Mouse (Mus musculus): ENCODE measurements around the gene Kcnj10.

The Kcnj10 gene

DNA sequence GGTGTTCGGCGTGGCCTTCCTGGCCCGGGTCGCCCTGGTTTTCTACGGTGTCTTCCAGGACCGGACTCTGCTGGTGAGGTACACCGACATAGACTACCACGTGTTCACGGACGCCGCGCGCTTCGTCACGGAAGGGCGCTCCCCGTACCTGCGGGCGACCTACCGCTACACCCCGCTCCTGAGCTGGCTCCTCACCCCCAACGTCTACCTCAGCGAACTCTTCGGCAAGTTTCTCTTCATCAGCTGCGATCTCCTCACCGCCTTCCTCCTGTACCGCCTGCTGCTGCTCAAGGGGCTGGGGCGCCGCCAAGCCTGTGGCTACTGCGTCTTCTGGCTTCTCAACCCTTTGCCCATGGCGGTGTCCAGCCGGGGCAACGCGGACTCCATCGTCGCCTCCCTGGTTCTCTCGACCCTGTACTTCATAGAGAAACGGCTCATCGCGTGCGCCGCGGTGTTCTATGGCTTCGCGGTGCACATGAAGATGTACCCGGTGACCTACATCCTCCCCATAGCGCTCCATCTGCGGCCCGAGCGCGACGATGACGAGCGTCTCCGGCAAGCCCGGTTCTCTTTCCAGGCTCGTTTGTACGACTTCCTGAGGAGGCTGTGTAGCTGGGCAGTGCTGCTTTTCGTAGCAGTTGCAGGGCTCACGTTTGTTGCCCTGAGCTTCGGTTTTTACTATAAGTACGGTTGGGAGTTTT, 35.9 kb downstream of the Kcnj10 start:
- DNase-seq (ENCODE audit: low spot score in 2 of 2) = peak; percentile 40 to 54

DNA sequence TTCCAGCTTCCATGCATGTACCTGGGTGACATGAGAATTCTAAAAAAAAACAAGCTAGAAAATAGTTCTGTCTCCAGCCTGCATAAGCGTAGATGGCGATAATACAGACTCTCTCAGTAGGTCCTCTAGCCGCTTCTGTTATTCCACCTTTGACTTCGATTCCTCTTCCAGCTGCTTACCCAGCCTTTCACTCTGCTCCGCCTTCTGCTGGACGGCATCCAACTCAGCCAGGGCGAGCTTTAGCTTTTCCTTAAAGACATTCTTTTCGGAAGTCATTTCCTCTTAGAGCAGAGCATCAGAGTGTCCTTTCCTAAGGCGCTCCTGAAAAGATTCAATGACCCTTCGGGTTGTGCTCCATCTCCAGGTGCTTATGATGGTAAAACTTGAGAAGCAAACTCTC, 39.1 kb downstream of the Kcnj10 start:
- no peak for DNase-seq (ENCODE audit: low spot score in 2 of 2)

DNA sequence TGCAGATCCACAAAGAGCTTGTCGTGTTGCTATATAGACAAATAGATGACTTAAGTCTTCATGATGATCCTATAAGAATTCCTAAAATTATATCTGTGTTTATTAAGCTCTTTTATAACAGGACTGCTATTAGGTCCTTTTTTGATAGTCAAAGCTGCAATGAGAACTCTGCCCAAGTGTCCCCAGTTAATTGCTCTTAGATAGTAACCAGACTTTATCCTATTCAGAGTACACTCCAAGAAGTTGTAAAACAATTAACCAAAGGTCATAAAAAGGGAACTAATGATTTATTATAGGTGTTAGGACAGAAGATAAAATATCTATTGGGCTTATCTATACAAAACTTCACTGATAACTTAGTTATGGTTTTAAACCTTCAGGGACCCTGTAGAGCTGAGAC, 41.1 kb downstream of the Kcnj10 start:
- no peak for DNase-seq (ENCODE audit: low spot score in 2 of 2)

DNA sequence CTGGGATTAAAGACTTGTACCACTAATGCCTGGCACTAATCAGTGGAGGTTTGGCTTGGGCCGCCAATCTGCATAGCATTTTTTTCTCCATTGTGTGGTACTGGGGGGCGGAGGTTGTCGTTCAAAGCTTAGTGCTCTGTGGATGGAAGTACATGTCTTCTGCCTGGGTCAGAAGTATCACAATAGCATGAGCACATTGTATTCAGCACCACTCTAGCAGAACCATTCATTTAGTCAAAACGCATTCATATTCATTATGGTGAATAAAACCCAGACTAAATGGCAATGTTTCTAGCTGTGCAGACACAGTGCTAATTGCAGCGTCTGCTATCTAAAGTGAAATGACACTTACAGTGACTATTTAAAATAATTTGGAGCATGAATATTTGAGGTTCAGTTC, 46.2 kb downstream of the Kcnj10 start:
- DNase-seq (ENCODE audit: low spot score in 2 of 2) = no peak

DNA sequence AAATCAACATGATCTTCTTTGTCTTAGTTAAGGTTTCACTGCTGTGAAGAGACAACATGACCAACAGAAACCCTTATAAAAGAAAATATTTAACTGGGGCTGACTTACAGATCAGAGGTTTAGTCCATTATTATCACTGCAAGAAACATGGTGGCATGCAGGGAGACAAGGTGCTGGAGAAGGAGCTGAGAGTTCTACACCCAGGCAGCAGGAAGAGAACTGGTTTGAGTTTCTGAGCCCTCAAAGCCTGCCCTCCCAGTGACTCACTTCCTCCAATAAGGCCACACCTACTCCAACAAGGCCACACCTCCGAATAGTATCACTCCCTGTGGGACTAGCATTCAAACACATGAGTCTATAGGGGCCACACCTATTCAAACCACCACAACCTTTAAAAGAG, 49.8 kb downstream of the Kcnj10 start:
- DNase-seq (ENCODE audit: low spot score in 2 of 2) = no peak

DNA sequence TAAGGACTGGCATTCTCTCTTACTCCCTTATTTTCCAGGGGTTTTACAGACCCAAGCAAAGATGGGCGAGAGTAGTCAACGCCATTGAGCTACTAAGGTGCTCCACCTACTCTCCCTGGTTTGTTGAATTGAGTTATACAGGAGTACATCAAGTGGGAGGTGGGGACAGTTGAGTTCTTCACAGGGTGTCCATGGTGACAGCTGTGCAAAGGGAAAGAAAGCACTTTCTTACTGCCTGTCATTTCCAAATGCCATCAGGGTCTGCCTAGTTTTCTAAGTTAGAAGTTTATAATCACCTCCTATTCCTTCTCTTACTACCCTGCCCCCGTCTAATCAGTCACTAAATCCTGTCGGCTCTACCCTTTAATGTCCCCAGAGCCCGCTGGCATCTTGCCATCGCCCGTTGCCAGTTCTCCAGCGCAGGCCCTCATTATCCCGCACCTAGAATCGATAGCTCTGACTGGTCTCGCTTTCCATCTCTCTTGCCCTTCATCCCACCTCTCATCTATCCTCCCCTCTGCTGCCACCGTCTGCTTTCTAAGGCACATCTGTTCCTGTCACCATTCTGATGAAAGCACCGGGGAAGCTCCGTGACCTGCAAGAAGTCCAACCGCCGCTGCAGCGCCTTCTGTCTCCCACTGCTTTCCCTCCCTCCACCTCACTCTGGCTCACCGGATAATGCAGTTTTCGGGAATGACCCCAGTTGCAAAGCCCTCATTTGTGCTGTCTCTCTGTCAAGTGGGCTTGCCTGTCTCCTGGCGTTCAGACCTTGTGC, 51.0 kb downstream of the Kcnj10 start:
- DNase-seq (ENCODE audit: low spot score in 2 of 2) = peak in 1 of 2 experiments; percentile 45

DNA sequence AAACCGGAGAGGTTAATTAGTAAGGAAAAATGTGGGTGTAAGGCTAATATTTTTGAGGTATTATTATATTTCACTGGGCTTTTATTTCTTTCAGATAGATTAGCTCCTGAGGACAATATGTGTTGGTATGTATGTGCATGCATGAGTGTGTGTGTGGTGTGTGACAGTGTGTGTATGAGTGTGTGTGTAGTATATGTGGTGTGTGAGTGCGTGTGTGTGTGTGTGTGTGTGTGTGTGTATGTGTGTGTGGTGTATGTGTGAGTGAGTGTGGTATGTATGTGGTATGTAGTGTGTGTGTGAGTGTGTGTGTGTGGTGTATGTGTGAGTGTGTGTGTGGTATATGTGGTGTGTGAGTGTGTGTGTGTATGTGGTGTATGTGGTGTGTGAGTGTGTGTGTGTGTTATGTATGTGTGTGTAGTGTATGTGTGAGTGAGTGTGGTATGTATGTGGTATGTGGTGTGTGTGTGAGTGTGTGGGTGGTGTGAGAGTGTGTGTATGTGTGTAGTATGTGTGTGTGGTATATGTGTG, 51.7 kb downstream of the Kcnj10 start:
- no peak for DNase-seq (ENCODE audit: low spot score in 2 of 2)

DNA sequence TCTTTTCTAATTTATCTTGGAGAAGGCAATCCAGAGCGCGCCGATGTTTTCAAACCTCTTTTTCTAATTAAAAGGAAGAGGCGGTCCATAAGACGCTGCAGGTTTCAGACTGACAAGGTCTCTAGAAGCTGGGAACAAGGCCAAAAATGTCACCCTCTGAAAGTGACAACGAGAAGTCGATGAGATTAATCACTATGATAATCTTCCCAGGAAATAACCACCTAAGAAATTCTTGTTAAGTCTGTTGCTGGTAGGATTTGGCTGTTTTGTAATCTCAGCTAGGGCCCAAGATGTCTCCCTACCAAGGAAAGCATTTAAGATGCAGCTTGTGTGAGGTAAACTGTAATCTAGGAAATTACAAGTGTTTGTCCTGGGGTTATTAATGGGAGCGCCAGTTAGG, 52.7 kb downstream of the Kcnj10 start:
- no peak for DNase-seq (ENCODE audit: low spot score in 2 of 2)

DNA sequence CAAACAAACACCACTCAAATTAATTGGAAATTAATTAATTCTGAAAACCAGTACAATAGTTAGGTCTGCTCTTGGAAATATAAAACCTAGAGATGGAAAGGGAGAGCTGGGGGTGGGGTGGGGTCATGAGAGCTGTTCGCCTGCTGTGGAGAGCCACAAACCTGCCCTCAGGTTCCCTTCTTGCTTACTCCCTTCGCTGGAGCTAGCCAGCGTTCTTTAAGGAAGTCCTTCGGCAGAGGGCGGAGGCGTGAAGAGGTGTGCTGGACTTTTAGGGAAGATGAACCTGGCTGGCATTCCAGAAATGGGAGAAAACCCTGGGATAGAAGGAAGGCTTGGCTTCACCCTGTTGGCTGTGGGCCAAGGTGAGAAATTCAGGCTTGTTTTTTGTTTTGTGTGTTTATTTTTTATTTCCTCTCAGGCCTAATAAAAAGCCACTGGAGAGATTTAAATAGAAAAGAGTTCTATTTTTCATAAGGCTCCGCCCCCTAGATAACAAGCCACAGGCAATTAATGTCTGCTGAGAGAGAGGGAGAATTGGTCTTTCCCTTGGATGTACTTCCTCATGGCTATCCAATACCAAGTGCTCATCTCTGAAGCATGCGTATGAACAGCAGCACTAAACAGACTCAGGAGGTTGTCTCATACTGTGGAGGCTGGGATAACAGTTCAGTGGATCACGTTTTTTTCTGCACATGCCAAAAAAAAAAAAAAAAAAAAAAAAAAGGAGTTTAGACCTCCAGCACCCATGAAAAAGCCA, 56.2 kb downstream of the Kcnj10 start:
- no peak for DNase-seq (ENCODE audit: low spot score in 2 of 2)

DNA sequence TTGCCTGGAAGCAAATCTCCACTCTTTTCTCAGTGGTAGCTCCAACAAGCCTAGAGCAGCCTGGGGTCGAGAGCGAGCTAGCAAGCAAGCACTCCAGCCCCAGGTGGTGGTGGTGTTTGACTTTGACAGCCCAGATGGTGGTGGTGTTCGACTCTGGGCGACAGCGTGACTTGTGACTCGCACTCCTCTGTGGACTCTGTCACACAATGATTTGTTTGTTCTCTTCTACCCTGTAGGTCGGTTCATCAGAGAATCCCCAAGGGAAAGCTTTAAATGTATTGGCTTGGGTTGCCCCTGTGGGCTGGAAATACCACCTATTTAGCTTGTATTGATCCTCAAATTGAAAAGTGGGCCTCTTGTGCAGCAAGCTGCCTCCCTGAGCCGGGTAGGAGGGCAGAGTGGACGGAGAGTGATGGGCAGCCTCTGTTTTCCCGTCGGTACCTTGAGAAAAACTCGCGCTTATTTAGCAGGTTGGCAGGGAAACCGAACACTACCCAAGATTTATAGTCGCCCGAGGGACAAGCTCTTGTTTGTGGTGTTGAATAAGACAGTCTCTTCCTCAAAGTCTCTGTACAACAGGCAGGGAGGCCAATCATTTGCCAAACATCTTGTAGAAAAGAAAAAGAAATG, 65.2 kb downstream of the Kcnj10 start:
- peak in 1 of 2 experiments; percentile 23 for DNase-seq (ENCODE audit: low spot score in 2 of 2)

DNA sequence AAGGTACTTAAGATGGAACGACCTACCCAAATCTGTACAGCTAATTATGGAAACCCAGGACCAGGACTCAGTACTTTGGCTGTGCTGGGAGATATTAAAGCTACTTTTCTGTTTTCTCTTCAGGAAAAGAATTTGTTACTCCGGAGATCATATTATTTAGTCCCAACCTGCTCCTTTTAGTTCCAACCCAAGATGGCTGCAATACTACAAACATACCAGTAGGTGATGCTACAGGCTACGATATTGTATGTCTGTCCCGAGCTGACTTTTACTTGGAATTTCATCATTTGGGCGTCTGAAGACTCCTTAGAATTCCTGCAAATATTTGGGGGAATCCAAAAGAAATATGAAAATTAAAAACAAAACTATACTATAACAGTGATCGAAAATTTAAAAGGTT, 68.0 kb downstream of the Kcnj10 start:
- no peak for DNase-seq (ENCODE audit: low spot score in 2 of 2)

DNA sequence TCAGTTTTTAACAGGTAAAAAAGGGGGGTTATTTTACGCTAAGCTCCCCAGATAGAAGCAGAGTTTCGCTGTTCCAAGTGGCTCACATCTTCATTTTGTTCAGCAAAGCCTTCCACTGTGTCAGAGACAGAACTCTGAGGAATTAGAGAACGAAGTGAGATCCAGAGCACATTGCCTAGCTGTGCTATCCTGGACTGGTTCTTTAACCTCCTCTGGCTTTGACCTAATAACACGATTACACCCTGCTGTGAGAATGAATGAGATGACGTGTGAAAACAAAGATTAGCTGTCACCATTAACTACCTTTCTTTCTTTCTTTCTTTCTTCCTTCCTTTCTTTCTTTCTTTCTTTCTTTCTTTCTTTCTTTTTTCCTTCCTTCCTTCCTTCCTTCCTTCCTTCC, 68.4 kb downstream of the Kcnj10 start:
- DNase-seq (ENCODE audit: low spot score in 2 of 2) = no peak

DNA sequence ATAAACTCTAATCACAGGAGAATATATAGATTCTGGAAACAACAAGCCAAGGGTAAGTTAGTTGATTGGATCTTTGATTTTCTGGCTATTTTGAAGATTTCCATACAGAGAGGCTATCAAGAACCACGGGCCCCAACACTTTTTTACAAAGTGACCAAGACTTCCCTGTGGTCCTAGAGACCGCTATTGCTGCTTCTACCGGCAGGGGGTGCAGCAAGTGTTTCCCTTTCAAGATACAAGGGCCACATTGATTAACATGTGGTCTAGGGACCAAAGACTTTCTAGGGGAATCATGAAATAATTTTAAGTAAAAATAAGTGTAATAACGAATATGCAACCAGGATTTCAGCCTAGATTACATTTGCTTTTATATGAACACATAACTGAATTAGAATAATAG, 69.8 kb downstream of the Kcnj10 start:
- peak in 1 of 2 experiments; percentile 71 for DNase-seq (ENCODE audit: low spot score in 2 of 2)

DNA sequence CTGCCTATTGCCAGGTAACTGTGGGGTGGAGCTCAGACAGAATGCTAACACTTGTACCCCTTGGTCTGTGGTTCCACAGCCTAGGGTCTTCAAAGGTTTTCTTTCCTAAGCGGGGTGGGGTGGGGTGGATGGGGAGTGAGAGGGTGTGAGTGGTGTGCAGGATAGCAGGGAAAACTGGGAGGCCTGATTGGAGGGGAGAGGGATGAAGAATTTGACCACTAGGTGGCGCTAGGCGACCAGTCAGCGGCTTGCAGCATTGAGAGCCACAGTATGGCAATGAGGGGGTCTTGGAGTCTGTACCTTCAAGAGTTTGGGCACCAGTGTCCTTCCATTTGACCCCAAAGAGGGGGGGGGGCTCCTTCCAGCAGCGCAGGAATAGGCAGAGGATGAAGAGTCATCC, 71.2 kb downstream of the Kcnj10 start:
- peak; percentile 84 to 87 for DNase-seq (ENCODE audit: low spot score in 2 of 2)

DNA sequence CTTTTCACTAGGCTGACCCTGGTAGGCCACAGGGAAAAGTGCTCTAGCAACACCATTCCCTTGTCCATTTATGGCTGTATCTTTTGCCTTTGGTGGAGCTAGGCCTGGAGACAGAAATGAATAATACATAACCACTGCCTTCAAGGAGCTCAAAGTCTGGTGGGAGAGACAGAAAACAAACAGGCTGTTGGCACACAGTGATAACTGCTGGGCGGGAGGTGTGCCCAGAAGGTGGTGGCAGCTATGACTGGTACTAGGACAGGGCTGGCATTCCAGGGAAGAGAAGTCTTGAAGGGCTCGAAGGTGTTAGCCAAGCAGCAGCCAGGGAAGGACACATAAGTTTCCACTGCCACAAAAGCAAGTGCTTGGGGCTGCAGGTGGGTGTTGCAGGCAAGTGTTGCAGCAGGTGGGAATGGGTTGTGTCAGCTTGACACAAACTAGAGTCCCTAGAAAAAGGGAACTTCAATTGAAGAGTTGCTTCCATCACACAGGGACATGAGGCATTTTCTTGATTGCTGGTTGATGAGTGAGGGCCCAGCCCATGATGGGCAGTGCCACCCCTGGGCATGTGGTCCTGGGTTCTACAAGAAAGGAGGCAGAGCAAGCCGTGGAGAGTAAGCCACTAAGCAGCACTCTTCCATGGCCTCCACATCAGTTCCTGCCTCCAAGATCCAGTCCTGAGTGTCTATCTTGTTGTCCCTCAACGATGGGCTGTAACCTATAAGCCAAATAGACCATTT, 72.7 kb downstream of the Kcnj10 start:
- no peak for DNase-seq (ENCODE audit: low spot score in 2 of 2)

DNA sequence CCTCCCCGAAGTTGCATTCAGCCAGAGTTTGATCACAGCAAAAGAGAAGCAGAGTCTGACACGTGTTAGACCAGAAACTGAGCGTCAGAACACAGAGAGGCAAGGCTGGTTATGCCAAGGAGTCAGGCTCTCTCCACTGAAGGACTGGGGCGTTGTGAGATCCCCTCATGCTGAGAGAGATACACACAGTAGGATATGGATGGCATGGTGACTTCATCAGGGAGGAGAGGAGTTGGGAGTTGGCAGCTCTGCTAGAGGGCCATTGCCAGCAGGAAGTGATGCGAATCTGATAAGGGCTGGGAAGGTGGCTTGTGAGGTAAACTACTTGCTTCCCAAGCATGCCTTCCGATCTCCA, 73.2 kb downstream of the Kcnj10 start:
- DNase-seq (ENCODE audit: low spot score in 2 of 2) = no peak

DNA sequence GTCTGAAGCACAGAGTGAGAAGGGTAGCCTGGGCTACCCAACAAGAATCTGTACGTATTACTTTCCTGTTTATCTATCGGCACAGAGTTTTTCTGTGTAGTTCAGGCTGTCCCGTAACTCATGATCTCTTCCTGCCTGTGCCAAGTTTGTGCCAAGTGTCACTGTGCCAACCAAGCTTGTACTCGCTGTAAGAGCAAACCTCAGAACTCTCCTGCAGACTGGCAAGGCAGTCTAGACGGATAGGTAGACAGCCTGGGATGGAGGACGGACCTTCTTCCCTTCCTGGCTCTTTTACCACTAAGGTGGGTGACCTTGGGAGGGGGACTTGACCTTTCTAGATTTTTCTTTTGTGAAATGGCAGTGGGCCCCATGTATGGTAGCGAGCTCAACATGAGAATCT, 74.1 kb downstream of the Kcnj10 start:
- DNase-seq (ENCODE audit: low spot score in 2 of 2) = no peak

DNA sequence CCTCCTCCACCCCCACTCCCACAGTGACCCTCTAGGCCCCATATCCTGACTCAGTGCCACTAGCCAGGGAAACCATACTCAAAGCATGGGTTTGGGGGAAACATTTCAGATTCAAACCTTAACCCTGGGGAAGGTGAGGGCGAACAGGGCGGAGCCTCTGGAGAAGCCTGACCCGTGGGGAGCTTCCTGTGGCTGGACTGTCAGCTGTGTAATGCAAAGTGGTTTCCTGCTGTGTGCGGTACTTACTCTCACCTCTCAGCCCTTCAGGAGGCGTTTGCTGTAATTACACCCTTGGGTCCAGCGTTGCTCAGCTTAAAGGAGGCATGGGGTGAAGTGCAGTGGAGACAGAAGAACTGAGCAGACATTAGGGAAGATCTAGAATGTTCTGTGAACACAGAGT, 77.2 kb downstream of the Kcnj10 start:
- DNase-seq (ENCODE audit: low spot score in 2 of 2) = no peak

DNA sequence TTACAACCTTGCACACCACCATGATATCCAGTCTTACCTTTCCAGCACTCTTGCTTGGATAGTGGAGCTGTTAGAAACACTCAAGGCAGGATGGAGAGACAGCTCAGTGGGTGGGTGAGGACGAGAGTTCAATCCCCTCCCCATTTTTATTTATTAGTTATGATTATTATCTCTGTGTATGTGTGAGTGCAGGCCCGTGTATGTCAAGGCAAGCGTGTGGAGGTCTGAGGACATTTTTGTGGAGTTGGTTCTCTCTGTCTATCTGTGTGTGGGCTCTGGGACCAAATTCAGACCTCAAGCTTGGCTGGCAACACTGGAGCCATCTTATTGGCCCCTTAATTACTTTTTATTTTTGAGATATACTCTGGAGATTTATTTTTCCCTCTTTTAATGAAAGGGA, 77.6 kb downstream of the Kcnj10 start:
- no peak for DNase-seq (ENCODE audit: low spot score in 2 of 2)

DNA sequence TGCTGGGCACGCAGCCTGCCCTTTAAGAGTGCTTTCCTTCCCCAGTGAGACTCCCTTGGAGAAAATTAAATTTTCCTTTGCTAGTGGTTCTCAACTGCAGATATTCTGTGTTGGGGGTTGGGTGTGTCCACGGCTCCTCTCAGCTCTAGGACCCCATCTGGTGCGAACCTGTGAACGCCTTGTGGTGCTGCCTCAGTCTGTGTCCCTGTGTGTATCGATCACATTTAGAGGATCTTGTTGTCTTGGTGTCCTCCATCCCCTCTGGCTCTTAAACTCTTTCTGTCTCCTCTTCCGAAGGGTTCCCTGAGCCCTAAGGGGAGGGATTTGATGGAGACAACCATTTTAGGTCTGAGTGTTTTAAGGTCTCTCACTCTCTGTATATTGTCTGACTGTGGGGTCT, 79.2 kb downstream of the Kcnj10 start:
- no peak for DNase-seq (ENCODE audit: low spot score in 2 of 2)

DNA sequence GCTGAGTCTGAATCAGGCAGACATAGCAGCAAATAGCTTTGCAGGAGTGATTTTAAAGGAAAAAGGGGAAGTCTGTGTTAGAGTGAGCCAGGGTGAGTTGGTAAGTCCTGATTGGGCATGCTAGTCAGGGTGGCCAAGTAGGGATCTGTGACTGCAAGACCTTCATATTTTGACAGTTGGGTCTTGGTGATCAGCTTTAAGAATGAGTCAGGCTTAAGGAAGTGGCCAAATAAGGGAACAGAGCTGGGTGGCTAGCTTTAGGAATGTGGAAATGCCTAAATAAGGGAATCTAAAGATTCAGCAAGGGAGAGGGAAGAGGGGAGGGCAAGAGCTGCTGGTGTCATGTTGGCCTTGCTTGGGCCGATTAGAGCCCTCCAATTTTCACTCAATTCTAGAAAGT, 82.4 kb downstream of the Kcnj10 start:
- no peak for DNase-seq (ENCODE audit: low spot score in 2 of 2)
